Mouse (Mus musculus) heart, adult 2 months (tissue): ENCODE results near the gene Brpf3.

ENCODE experiments used
- CTCF ChIP-seq: fragments of 200-600 bp; IDR thresholded peaks from 2 replicates; pipeline ENCODE4 v1.8.1; 2022; ENCODE audit warnings: antibody characterized with exemption, mild to moderate bottlenecking, moderate library complexity
- POLR2A ChIP-seq: fragments of 200-500 bp; IDR thresholded peaks from 2 replicates; pipeline ENCODE4 v1.6.1; 2011; ENCODE audit warnings: mild to moderate bottlenecking, low read depth, low read length, control low read depth; ENCODE audit not compliant: insufficient read depth

- TF ChIP-seq CTCF (no peak), POLR2A (no peak)
Observed at GRCm38 (mm10) chr17:28824896-28825295, 24.0 kb downstream of the Brpf3 start.
